Mouse (Mus musculus) frontal cortex, adult (tissue): ENCODE measurements at regions not wholly inside any gene's neighbourhood (a gene's known extent, or its start where the extent isn't known, plus 50 kb on each side); places are given as distances from the start of the nearest gene placed in this dataset.

Source experiments
- ATAC-seq: cut with Nextera tagmentation; 2 replicates; pipeline ENCODE4 v1.9.2; 2017; ENCODE audit warnings: mild to moderate bottlenecking, moderate library complexity, mixed read lengths; ENCODE audit not compliant: low TSS enrichment

DNA sequence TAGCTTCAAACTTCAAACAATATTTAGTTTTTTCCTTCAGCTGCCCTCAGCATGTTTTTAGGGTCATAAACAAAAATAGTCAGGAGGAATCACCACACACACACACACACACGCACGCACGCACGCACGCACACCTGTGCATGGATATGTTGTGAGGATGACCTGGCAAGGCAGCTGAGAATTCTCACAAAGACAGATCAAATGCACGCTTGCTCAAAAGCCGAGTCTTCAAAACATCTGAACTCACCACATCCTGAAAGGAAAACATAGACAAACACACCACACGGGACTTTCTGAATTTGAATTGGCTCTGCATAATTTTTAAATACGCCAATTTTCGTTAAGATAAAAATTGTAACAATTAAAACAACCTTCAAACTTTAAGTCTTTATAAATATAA is 52.7 kb upstream of the Foxq1 start:
- ATAC-seq = no peak

DNA sequence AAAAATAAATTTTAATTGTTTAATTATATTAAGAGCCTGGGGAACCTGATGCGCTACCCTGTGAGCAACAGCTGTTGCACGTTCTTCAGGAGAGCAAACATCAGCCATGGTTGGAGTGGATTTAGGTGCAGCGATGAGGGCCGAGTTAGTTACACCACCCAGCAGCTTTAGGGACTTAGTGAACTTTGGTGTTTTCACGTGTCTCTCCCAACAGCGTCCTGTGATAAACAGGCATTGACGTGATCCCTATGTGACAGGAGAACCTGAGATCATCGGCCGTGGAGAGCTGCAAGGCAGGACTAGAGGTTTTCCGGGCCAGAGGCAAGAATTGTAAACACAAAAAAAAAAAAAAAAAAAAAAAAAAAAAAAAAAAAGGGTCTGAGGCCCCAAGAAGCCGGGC is 52.1 kb upstream of the Foxq1 start:
- no peak for ATAC-seq

DNA sequence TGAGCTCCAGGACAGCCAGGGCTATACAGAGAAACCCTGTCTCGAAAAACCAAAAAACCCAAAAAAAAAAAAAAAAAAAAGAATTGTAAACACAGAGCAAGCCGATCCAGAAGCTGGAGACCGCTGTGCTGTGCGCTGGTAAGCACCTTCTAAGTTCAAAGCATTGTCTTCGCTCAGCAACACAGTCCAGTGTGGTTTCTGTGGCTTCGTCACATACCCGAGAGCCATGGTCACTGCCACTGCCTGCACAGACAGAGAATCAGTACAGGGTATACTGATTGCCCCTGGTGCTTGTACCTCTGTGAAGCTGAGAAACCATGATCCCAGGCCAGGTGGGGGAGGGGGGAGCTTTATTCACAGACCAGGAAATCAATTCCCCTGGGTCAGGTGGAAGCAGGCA is 51.6 kb upstream of the Foxq1 start:
- no peak for ATAC-seq

DNA sequence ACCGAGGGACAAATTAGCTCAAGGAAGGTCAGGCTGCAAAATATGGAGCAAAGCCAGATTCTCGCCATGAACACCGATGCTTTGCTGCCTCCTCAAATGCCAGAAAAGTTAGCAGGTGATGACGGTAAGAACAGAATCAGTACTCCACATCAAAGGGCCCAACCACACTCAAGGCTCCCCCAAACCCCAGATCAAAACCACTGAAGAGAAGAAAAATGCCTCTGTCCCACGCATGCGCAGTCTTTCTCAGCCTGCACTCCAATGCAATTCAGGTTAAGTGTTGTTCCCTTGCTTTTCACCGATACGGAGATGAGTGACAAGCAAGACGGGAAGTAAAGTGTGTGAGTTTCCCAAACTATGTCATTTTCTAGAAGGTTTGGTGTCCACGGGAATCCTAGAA is 50.5 kb upstream of the Foxq1 start:
- ATAC-seq = no peak
